Mouse (Mus musculus) limb, embryonic 10.5 days (tissue): Measurements from ENCODE around the gene Rgl3. TPM values are rescaled to one million over a fixed set of nuclear protein-coding genes. Genes with fewer than 3 reads are reported as not detected.

Experiments
- DNase-seq: peaks from one replicate; pipeline ENCODE4 v3.0.0-alpha.2; 2017; ENCODE audit warnings: low spot score
- H3K27ac ChIP-seq: fragments of 300-500 bp; sonication (generic); 2 replicates; pipeline ENCODE4 v1.5.1; 2016; ENCODE audit warnings: mild to moderate bottlenecking
- H3K27me3 ChIP-seq: fragments of 300-500 bp; sonication (generic); 2 replicates; pipeline ENCODE4 v1.6.1; 2016; ENCODE audit warnings: low read depth, mild to moderate bottlenecking; ENCODE audit not compliant: poor library complexity, severe bottlenecking
- H3K36me3 ChIP-seq: fragments of 300-500 bp; sonication (generic); 2 replicates; pipeline ENCODE4 v1.6.1; 2016; ENCODE audit warnings: mild to moderate bottlenecking, moderate library complexity
- H3K4me1 ChIP-seq: fragments of 300-500 bp; sonication (generic); 2 replicates; pipeline ENCODE4 v1.6.1; 2016
- H3K4me3 ChIP-seq: fragments of 300-500 bp; sonication (generic); 2 replicates; pipeline ENCODE4 v1.5.1; 2016; ENCODE audit warnings: mild to moderate bottlenecking, moderate library complexity
- H3K9me3 ChIP-seq: fragments of 300-500 bp; sonication (generic); replicated peaks from 2 replicates; pipeline ENCODE4 v1.6.1; 2016; ENCODE audit warnings: mild to moderate bottlenecking
- WGBS: fragments of 180-500 bp; shearing (Covaris S2); methylation state at CpG from one replicate; pipeline ENCODE4 v1.1.7; 2016; 5-methylcytosine and 5-hydroxymethylcytosine counted together
- polyA plus RNA-seq: library from polyadenylated mRNA; unstranded; fragments of >200 nt; fragmentation: Nextera tagmentation; extraction: Ambion mirVana; gene quantifications from 2 replicates; pipeline ENCODE4 v1.2.1, GENCODE M21; 2016

Gene Rgl3
- polyA plus RNA-seq, 1 experiment from 2014 or later = 5.1 TPM

GRCm38 (mm10) chr9:21923490-21924098 is 65.7 kb downstream of the Rgl3 start:
- no peak for DNase-seq
- H3K27me3 ChIP-seq = peaks cover 3% of the 10 kb centered on the region; the same call in 1 of the 2 replicates
- WGBS = 86% methylated on average over 3 of the region's 3 CpGs
- H3K27ac ChIP-seq = no peak overlapping the region
- H3K9me3 ChIP-seq = no peaks in the 10 kb centered on the region
- H3K4me1 ChIP-seq = peaks cover 11% of the 10 kb centered on the region
- H3K36me3 ChIP-seq = peaks cover 10% of the 10 kb centered on the region; the same call in 1 of the 2 replicates
- no peak overlapping the region for H3K4me3 ChIP-seq

- Histone ChIP-seq H3K27ac (no peak overlapping the region), H3K4me1 (peaks cover 17% of the 10 kb centered on the region)
- WGBS = 88% methylated on average over 4 of the region's 4 CpGs
These were observed 66.2 kb downstream of the Rgl3 start for GRCm38 (mm10) chr9:21923036-21923435.

More at GRCm38 (mm10) chr9:21923036-21923435, 66.2 kb downstream of the Rgl3 start:
- no peak for DNase-seq
- no peak overlapping the region for H3K4me3 ChIP-seq
- H3K36me3 ChIP-seq = peaks cover 10% of the 10 kb centered on the region; the same call in 1 of the 2 replicates
- peaks cover 3% of the 10 kb centered on the region; the same call in 1 of the 2 replicates for H3K27me3 ChIP-seq
- H3K9me3 ChIP-seq = no peaks in the 10 kb centered on the region

Other genes starting within 250 kb of the Rgl3 start
- gene Spc24, start 229.1 kb downstream of the Rgl3 start, polyA plus RNA-seq = 225 and 232 TPM in 2 replicates
- 22.7 and 24.2 TPM in 2 replicates for gene Kank2, start 190.7 kb downstream of the Rgl3 start, polyA plus RNA-seq
- 1.2 and 1.6 TPM in 2 replicates for gene Angptl8, start 153.9 kb downstream of the Rgl3 start, polyA plus RNA-seq
- gene Dock6, start 136.8 kb downstream of the Rgl3 start, polyA plus RNA-seq = 46.0 and 52.0 TPM in 2 replicates
- 2.7 and 5.0 TPM in 2 replicates for gene Rab3d, start 71.3 kb downstream of the Rgl3 start, polyA plus RNA-seq
- 3.0 and 3.9 TPM in 2 replicates for gene Ccdc159, start 62.0 kb downstream of the Rgl3 start, polyA plus RNA-seq
- gene Tmem205, start 61.9 kb downstream of the Rgl3 start, polyA plus RNA-seq = 31.1 and 33.5 TPM in 2 replicates
- 6.4 and 7.8 TPM in 2 replicates for gene Plppr2, start 52.4 kb downstream of the Rgl3 start, polyA plus RNA-seq
- gene Swsap1, start 33.7 kb downstream of the Rgl3 start, polyA plus RNA-seq = 7.3 and 8.2 TPM in 2 replicates
- gene Epor, start 25.9 kb downstream of the Rgl3 start, polyA plus RNA-seq = 7.6 and 8.2 TPM in 2 replicates
- gene Ccdc151, start 13.2 kb upstream of the Rgl3 start, polyA plus RNA-seq = 2.0 TPM in 2 replicates
- gene Prkcsh, start 13.4 kb upstream of the Rgl3 start, polyA plus RNA-seq = 111 and 113 TPM in 2 replicates
- gene Elavl3, start 62.6 kb upstream of the Rgl3 start, polyA plus RNA-seq = 0.06 and 0.10 TPM in 2 replicates
- gene Gm49318, start 81.8 kb upstream of the Rgl3 start, polyA plus RNA-seq = not detected in 2 replicates
- gene Zfp653, start 81.9 kb upstream of the Rgl3 start, polyA plus RNA-seq = 11.0 TPM in 2 replicates
- gene Ecsit, start 96.0 kb upstream of the Rgl3 start, polyA plus RNA-seq = 38.9 and 46.4 TPM in 2 replicates
- 0.89 and 2.4 TPM in 2 replicates for gene Cnn1, start 109.8 kb upstream of the Rgl3 start, polyA plus RNA-seq
- gene Elof1, start 127.7 kb upstream of the Rgl3 start, polyA plus RNA-seq = 233 and 257 TPM in 2 replicates
- gene Acp5, start 146.3 kb upstream of the Rgl3 start, polyA plus RNA-seq = 16.7 and 22.9 TPM in 2 replicates
- 47.1 and 47.3 TPM in 2 replicates for gene Pigyl, start 167.4 kb upstream of the Rgl3 start, polyA plus RNA-seq
- 0.10 and 0.18 TPM in 2 replicates for gene Zfp872, start 198.6 kb upstream of the Rgl3 start, polyA plus RNA-seq
- 10.3 and 12.7 TPM in 2 replicates for gene Zfp809, start 236.3 kb upstream of the Rgl3 start, polyA plus RNA-seq